Mouse (Mus musculus): ENCODE measurements around the gene Arpc5. TPM values are rescaled to one million over a fixed set of nuclear protein-coding genes. Genes with fewer than 3 reads are reported as not detected.
A peak's percentile ranks its signal among the peaks of the same experiment; 100 is the strongest.

Gene Arpc5
- total RNA-seq, 2 experiments from 2014 or later, result 106 to 107 TPM

GRCm38 (mm10) chr1:152815265-152815701 lies 48.9 kb downstream of the Arpc5 start:
- peak; percentile 59 for DNase-seq

- DNase-seq, result no peak
Measured at GRCm38 (mm10) chr1:152817027-152817769, 50.9 kb downstream of the Arpc5 start.

- DNase-seq, result peak; percentile 74
Measured at GRCm38 (mm10) chr1:152817794-152818193, 51.5 kb downstream of the Arpc5 start.

GRCm38 (mm10) chr1:152819558-152819957 lies 53.2 kb downstream of the Arpc5 start:
- DNase-seq, result no peak

GRCm38 (mm10) chr1:152820911-152821695 lies 54.8 kb downstream of the Arpc5 start:
- no peak for DNase-seq

GRCm38 (mm10) chr1:152821746-152822145 lies 55.4 kb downstream of the Arpc5 start:
- no peak for DNase-seq

GRCm38 (mm10) chr1:152824206-152824605 lies 57.9 kb downstream of the Arpc5 start:
- no peak for DNase-seq

Other genes starting within 250 kb of the Arpc5 start
- not detected for gene Apobec4, start 16.0 kb upstream of the Arpc5 start, total RNA-seq (2021)
- 10 to 100 TPM; 37.0 to 57.0 TPM for gene Rgl1, start 191 bp upstream of the Arpc5 start, total RNA-seq (2021)
- 1 to 10 TPM; 5.1 to 7.8 TPM for gene Ncf2, start 33.7 kb downstream of the Arpc5 start, total RNA-seq (2021)
- gene Smg7, start 136.1 kb downstream of the Arpc5 start, total RNA-seq (2021), result 10 to 100 TPM; 44.7 to 51.1 TPM
- 1 to 10 TPM; 2.1 to 5.1 TPM for gene Nmnat2, start 188.5 kb downstream of the Arpc5 start, total RNA-seq (2021)